Mouse (Mus musculus) heart, embryonic 12.5 days (tissue): Measurements from ENCODE around the gene Bdkrb1. TPM values are rescaled to one million over a fixed set of nuclear protein-coding genes. Genes with fewer than 3 reads are reported as not detected.

Source experiments
- ATAC-seq: fragments of 200-750 bp; cut with Nextera tagmentation; 2 replicates; pipeline ENCODE4 v1.8.0; 2017; ENCODE audit warnings: moderate TSS enrichment, moderate library complexity; ENCODE audit not compliant: insufficient number of reproducible peaks, low FRiP score
- H3K27ac ChIP-seq: fragments of 300-500 bp; sonication (generic); 2 replicates; pipeline ENCODE4 v1.5.1; 2016; ENCODE audit warnings: mild to moderate bottlenecking, moderate library complexity; ENCODE audit not compliant: poor library complexity, severe bottlenecking
- H3K27me3 ChIP-seq: fragments of 300-500 bp; sonication (generic); replicated peaks from 2 replicates; pipeline ENCODE4 v1.6.1; 2016; ENCODE audit warnings: mild to moderate bottlenecking, moderate library complexity
- H3K36me3 ChIP-seq: fragments of 300-500 bp; sonication (generic); 2 replicates; pipeline ENCODE4 v1.6.1; 2016; ENCODE audit warnings: mild to moderate bottlenecking, moderate library complexity
- H3K4me1 ChIP-seq: fragments of 300-500 bp; sonication (generic); replicated peaks from 2 replicates; pipeline ENCODE4 v1.6.1; 2016; ENCODE audit warnings: mild to moderate bottlenecking
- H3K4me2 ChIP-seq: fragments of 300-500 bp; sonication (generic); 2 replicates; pipeline ENCODE4 v1.6.1; 2016; ENCODE audit warnings: mild to moderate bottlenecking, moderate library complexity
- H3K4me3 ChIP-seq: fragments of 300-500 bp; sonication (generic); 2 replicates; pipeline ENCODE4 v1.5.1; 2016; ENCODE audit warnings: mild to moderate bottlenecking
- H3K9ac ChIP-seq: fragments of 300-500 bp; sonication (generic); 2 replicates; pipeline ENCODE4 v1.6.1; 2016; ENCODE audit warnings: mild to moderate bottlenecking, moderate library complexity
- H3K9me3 ChIP-seq: fragments of 300-500 bp; sonication (generic); replicated peaks from 2 replicates; pipeline ENCODE4 v1.6.1; 2016; ENCODE audit warnings: mild to moderate bottlenecking, moderate library complexity
- WGBS: fragments of 180-500 bp; shearing (Covaris S2); methylation state at CpG from one replicate; pipeline ENCODE4 v1.1.7; 2016; 5-methylcytosine and 5-hydroxymethylcytosine counted together
- polyA plus RNA-seq: library from polyadenylated mRNA; unstranded; fragments of >200 nt; fragmentation: Nextera tagmentation; extraction: Ambion mirVana; gene quantifications from 2 replicates; pipeline ENCODE4 v1.2.1, GENCODE M21; 2016

Bdkrb1 gene
- polyA plus RNA-seq, 1 experiment from 2014 or later: not detected

DNA sequence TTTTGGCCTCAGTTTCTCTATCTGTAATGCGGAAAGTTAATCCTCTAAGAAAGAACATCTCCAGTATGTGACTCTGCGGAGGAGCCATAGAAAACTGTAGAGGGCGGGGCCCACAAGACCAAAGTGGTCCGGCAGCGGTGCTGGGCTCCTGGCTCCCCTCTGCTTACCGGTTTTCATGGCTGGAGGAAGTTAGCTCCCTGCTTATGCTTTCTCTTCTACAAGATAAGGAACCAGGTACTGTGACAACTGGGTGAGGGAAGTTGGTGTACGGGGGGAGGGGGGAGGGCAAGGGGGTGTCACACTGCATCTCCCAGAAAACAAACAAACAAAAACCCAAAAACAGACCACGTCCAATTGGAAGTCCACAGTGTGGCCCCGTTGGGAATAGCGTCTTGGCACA lies 4.4 kb upstream of the Bdkrb1 start:
- no peak for ATAC-seq
- H3K27me3 ChIP-seq: peaks cover 9% of the 10 kb centered on the region; the same call in 1 of the 2 replicates
- H3K9me3 ChIP-seq: no peaks in the 10 kb centered on the region
- no peak overlapping the region for H3K9ac ChIP-seq
- H3K27ac ChIP-seq: no peak overlapping the region
- no peak overlapping the region for H3K4me2 ChIP-seq
- no peaks in the 10 kb centered on the region for H3K36me3 ChIP-seq
- WGBS: 74% methylated on average over 10 of the region's 10 CpGs
- H3K4me3 ChIP-seq: no peak overlapping the region
- H3K4me1 ChIP-seq: peaks cover 9% of the 10 kb centered on the region

DNA sequence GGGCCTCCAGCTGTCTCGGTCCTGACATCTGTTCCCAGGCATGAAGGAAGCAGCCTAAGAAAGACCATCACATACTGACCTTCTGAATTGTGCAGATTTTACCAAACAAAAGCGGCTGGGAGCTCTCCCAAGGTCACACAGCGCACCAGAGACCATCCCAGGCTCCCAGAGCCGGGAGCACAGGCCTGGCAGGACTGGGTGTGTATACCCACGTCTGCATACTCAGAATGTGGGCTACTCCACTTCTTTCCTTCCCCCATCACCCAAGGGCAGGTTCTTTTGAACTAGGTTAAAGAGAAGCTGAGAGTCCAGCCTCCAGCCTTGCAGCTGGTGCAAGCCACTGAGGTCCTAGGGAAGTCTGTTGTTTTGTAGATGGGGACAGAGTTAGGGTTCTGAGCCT lies 3.8 kb upstream of the Bdkrb1 start:
- H3K36me3 ChIP-seq: no peaks in the 10 kb centered on the region
- no peak overlapping the region for H3K4me3 ChIP-seq
- H3K27me3 ChIP-seq: peaks cover 9% of the 10 kb centered on the region; the same call in 1 of the 2 replicates
- no peaks in the 10 kb centered on the region for H3K9me3 ChIP-seq
- H3K9ac ChIP-seq: no peak overlapping the region
- WGBS: 59% methylated on average over 5 of the region's 5 CpGs
- H3K4me2 ChIP-seq: no peak overlapping the region
- H3K4me1 ChIP-seq: peaks cover 6% of the 10 kb centered on the region
- no peak for ATAC-seq
- H3K27ac ChIP-seq: no peak overlapping the region

DNA sequence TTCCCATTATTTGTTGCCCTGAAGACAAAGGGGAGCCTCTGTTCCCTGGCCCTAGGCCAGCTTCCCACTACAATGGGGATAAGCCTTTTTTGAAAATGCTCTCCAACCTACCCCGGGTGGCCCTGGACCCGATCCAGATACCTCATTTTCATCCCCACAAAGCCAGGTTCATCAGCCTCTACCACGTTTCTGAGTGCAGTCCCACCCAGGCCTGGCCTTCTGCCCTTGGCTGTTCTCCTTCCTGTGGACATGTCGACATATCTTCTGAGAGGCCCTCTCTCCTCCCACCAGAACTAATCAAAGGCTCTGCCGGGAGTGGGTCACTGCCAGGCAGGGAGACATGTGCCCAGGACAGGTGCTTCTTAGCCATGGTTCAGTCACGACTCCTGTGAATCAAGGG lies 1.3 kb upstream of the Bdkrb1 start:
- Histone ChIP-seq H3K36me3 (no peaks in the 10 kb centered on the region), H3K9ac (no peak overlapping the region), H3K27me3 (0 out of 2 replicates have a peak, but pooled peaks cover 4% of the 10 kb centered on the region), H3K4me2 (no peak overlapping the region), H3K4me3 (no peak overlapping the region), H3K4me1 (no peaks in the 10 kb centered on the region; the same call in 1 of the 2 replicates), H3K9me3 (no peaks in the 10 kb centered on the region), H3K27ac (no peak overlapping the region)
- WGBS: 49% methylated on average over 6 of the region's 6 CpGs
- 0 out of 2 replicates have a peak, but pooled peaks have one; percentile 12 for ATAC-seq

DNA sequence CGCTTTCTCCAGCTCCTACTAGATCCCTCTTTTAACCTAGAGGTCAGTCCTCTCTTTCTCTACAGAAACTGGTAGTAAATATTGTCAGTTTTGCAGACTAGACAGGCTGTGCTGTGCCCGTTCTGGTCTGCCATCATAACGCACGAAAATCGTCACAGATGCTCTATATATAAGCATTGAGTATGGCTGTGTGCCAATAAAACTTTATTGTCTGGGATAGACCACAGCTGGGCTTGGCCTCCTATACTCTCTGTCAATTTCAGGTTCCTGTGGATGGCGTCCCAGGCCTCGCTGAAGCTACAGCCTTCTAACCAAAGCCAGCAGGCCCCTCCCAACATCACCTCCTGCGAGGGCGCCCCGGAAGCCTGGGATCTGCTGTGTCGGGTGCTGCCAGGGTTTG lies 1.0 kb downstream of the Bdkrb1 start:
- ATAC-seq: no peak
- no peaks in the 10 kb centered on the region for H3K27me3 ChIP-seq
- H3K27ac ChIP-seq: no peak overlapping the region
- WGBS: 86% methylated on average over 11 of the region's 11 CpGs
- no peaks in the 10 kb centered on the region for H3K36me3 ChIP-seq
- H3K9me3 ChIP-seq: no peaks in the 10 kb centered on the region
- no peak overlapping the region for H3K9ac ChIP-seq
- H3K4me3 ChIP-seq: no peak overlapping the region
- no peak overlapping the region for H3K4me2 ChIP-seq
- H3K4me1 ChIP-seq: no peaks in the 10 kb centered on the region; the same call in 1 of the 2 replicates

DNA sequence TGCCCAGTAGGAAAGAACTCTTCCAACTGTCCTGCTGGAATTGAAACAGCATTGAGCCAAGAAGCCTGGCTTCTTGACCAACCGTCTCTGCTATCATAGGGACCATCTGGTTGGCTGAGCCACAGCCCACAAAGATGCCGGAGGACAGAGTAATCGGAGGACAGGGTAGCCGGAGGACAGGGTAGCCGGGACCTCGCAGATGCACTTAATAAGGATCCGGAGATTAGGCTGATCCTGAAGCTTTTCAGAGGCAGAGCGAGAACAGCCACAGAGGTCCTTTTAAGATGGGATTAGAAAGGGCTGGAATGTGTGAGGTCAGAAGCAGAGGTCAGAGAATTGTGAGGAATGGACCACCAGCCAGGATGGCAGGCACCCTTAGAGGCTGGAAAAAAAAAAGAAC lies 2.3 kb downstream of the Bdkrb1 start:
- Histone ChIP-seq H3K4me3 (no peak overlapping the region), H3K27ac (no peak overlapping the region), H3K27me3 (no peaks in the 10 kb centered on the region), H3K4me2 (no peak overlapping the region), H3K9ac (no peak overlapping the region), H3K9me3 (no peaks in the 10 kb centered on the region), H3K36me3 (no peaks in the 10 kb centered on the region), H3K4me1 (no peaks in the 10 kb centered on the region)
- WGBS: 36% methylated on average over 8 of the region's 8 CpGs
- ATAC-seq: no peak

DNA sequence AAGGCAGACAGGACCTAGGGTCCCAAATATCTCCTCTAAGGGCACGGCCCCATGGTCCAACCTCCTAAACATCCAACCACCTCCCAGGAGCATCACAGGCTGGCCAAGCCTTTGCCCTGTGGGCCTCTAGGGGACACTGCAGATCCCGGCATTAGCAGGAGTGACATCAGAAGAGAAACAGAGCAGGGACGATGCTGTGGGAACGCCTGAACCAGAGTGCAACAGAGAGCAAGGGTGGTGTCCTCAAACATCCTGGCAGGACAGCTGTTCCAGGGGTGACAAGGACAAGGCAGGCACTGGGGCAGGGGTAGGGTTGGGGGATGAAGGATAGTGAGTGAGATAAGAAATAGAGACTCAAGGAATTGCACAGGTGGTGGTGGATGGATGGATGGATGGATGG lies 4.0 kb downstream of the Bdkrb1 start:
- no peak overlapping the region for H3K4me2 ChIP-seq
- no peak overlapping the region for H3K9ac ChIP-seq
- no peaks in the 10 kb centered on the region for H3K27me3 ChIP-seq
- no peaks in the 10 kb centered on the region for H3K36me3 ChIP-seq
- no peak overlapping the region for H3K4me3 ChIP-seq
- no peak for ATAC-seq
- H3K9me3 ChIP-seq: no peaks in the 10 kb centered on the region
- WGBS: 67% methylated on average over 4 of the region's 4 CpGs
- H3K27ac ChIP-seq: no peak overlapping the region
- peaks cover 1% of the 10 kb centered on the region for H3K4me1 ChIP-seq

DNA sequence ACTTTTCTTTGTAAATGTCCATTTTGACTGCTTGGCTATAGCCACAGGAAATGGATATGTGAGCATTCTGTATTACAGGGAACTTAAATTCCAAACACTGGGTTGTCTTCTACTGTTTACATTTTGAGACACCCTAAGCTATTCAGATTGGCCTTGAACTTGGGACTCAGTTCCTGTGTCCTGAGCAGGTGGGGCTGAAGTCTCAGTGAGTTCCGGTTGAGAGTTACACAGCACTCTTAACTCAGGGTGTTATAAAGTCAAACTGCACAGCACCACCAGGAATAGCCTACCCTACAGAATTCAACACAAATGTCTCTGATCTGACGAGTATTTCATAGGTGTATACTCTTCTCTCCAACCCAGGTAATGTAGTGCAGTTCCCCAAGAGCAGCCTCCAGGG lies 8.2 kb downstream of the Bdkrb1 start:
- no peaks in the 10 kb centered on the region for H3K9me3 ChIP-seq
- H3K4me2 ChIP-seq: no peak overlapping the region
- H3K4me3 ChIP-seq: no peak overlapping the region
- WGBS: 91% methylated on average over 2 of the region's 2 CpGs
- no peak overlapping the region for H3K9ac ChIP-seq
- no peak for ATAC-seq
- H3K27ac ChIP-seq: no peak overlapping the region
- peaks cover 13% of the 10 kb centered on the region for H3K4me1 ChIP-seq
- H3K36me3 ChIP-seq: peaks cover 12% of the 10 kb centered on the region
- H3K27me3 ChIP-seq: no peaks in the 10 kb centered on the region

DNA sequence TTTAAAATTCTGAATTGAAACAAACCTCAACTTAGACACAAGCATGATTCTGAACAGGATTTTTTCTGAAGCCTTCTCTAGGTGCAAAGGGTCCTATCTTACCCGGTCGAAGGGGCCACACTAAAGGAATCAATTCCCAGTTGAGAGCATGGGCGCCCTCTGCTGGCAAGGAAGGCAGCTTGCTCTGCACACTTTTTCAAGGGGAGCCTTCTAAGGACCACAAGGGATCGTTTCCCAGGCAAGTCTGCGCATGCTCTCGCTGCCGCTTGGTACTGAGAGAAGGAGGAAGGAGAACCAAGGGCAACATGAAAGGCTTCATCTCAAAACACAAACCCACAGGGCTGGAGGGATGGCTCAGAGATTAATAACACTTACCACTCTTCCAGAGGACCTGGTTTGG lies 8.9 kb downstream of the Bdkrb1 start:
- H3K4me3 ChIP-seq: no peak overlapping the region
- no peak overlapping the region for H3K4me2 ChIP-seq
- H3K9me3 ChIP-seq: no peaks in the 10 kb centered on the region
- H3K9ac ChIP-seq: no peak overlapping the region
- H3K27ac ChIP-seq: no peak overlapping the region
- WGBS: 7% methylated on average over 7 of the region's 7 CpGs
- H3K4me1 ChIP-seq: peaks cover 13% of the 10 kb centered on the region
- ATAC-seq: 0 out of 2 replicates have a peak, but pooled peaks have one; percentile 6
- H3K36me3 ChIP-seq: peaks cover 19% of the 10 kb centered on the region
- no peaks in the 10 kb centered on the region for H3K27me3 ChIP-seq

DNA sequence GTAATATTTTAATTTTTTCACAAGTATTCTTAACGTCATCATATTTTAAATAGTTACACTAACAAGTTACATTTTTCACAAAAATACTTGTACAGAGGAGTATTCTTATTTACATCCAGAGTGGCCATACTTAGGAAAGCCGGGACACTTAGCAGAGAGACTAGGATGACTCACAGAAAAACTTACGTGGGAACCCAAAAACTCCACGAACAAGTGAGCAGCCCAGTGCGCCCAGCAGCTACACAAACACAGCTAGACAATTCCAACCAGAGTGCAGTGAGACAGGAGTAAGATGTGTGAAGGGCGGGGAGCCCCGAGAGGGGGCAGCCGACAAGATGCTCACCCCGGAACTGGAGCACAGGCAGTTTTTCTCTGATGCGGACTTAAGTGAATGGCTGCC lies 10.7 kb downstream of the Bdkrb1 start:
- H3K36me3 ChIP-seq: peaks cover 37% of the 10 kb centered on the region
- H3K4me2 ChIP-seq: no peak overlapping the region
- H3K4me3 ChIP-seq: no peak overlapping the region
- no peak overlapping the region for H3K27ac ChIP-seq
- no peaks in the 10 kb centered on the region for H3K27me3 ChIP-seq
- no peak overlapping the region for H3K9ac ChIP-seq
- peaks cover 13% of the 10 kb centered on the region for H3K4me1 ChIP-seq
- no peak for ATAC-seq
- no peaks in the 10 kb centered on the region for H3K9me3 ChIP-seq
- 90% methylated on average over 10 of the region's 10 CpGs for WGBS

DNA sequence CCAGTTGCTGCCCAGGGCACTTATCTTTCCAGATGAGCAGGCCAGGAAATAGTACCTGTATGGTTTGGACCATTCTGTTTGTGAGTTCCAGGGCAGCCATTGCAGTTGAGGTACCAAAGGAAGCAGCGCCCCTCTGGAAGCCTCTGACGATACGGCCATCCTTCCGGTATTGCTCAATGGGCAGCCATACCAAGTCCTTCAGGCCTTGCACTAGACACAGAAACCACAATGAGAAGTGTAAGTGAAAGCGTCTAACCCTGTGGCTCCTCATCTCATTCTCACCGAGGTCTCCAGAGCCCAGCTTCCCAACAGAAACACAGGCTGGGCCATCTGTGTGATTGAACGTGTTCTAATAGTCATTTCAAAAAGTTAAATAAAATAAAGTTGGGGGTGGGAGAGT lies 19.2 kb downstream of the Bdkrb1 start:
- Histone ChIP-seq H3K4me2 (no peak overlapping the region), H3K27ac (no peak overlapping the region), H3K4me1 (no peaks in the 10 kb centered on the region), H3K36me3 (peaks cover 73% of the 10 kb centered on the region), H3K9ac (no peak overlapping the region), H3K27me3 (no peaks in the 10 kb centered on the region), H3K9me3 (no peaks in the 10 kb centered on the region), H3K4me3 (no peak overlapping the region)
- 94% methylated on average over 7 of the region's 7 CpGs for WGBS
- no peak for ATAC-seq

DNA sequence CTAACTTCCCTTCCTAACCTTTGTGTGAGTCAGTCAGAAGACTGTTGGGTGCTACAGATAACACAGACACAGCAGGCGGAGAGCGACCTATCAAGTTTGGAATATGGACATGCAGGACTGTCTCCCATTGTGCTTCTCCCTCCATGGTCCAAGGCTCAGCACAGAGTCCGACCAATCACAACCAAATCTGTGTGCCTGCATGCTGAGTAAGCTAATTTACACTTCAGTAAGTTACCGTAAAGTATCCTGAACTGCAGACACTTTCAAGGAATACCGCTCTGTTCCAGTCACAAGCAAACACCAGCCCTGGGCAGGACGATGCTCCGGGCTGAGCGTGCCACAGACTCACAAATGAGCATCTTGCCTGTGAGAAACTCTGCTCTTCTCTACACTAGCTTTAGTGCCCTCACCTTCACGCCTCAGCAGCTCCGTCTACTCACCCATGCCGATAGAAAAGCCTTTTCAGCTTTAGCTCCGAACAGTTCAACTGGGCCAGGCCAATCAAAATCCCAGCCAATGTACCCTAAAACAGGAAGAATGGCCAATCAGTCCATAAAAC lies 20.2 kb downstream of the Bdkrb1 start:
- Histone ChIP-seq H3K36me3 (peaks cover 72% of the 10 kb centered on the region), H3K27me3 (no peaks in the 10 kb centered on the region)
- WGBS: 93% methylated on average over 12 of the region's 12 CpGs

DNA sequence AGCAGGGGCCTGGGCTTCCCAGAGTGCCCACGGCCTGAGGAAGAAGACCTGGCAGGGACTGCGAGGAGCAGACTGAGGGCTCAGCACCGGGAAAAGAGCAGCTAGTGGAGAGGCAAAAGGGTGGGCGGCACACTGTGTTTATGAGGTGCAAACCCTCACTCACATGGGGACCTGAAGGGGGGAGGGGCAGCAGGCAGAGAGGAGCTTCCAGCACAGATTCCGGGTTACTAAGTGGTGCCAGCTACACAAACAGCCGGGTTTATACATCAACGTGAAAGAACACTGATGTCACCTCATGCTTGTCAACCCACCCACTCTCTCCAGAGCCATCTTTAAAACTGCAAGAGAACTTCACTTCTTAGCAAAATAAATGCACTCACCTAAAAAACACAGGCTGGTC lies 22.9 kb downstream of the Bdkrb1 start:
- no peak overlapping the region for H3K4me2 ChIP-seq
- H3K4me1 ChIP-seq: no peaks in the 10 kb centered on the region
- no peak overlapping the region for H3K9ac ChIP-seq
- H3K27me3 ChIP-seq: no peaks in the 10 kb centered on the region
- no peaks in the 10 kb centered on the region for H3K9me3 ChIP-seq
- H3K36me3 ChIP-seq: peaks cover 60% of the 10 kb centered on the region
- H3K4me3 ChIP-seq: no peak overlapping the region
- ATAC-seq: no peak
- no peak overlapping the region for H3K27ac ChIP-seq
- 70% methylated on average over 7 of the region's 7 CpGs for WGBS

More for the DNA sequence above, 20.2 kb downstream of the Bdkrb1 start:
- Histone ChIP-seq H3K4me3 (no peak overlapping the region), H3K9me3 (no peaks in the 10 kb centered on the region), H3K4me2 (no peak overlapping the region), H3K27ac (no peak overlapping the region), H3K9ac (no peak overlapping the region), H3K4me1 (no peaks in the 10 kb centered on the region)
- ATAC-seq: no peak
